Mouse (Mus musculus) neural tube, embryonic 14.5 days (tissue): ENCODE data around the gene Ints14. TPM values are rescaled to one million over a fixed set of nuclear protein-coding genes. Genes with fewer than 3 reads are reported as not detected.

Source experiments
- ATAC-seq: fragments of 200-750 bp; cut with Nextera tagmentation; 2 replicates; pipeline ENCODE4 v1.8.0; 2017; ENCODE audit warnings: low read depth, mild to moderate bottlenecking, moderate TSS enrichment, moderate library complexity
- H3K27ac ChIP-seq: fragments of 300-500 bp; sonication (generic); 2 replicates; pipeline ENCODE4 v1.5.1; 2014; ENCODE audit warnings: low read depth, mild to moderate bottlenecking, control low read depth, low read length, moderate library complexity, mixed read lengths
- H3K27me3 ChIP-seq: fragments of 300-500 bp; sonication (generic); 2 replicates; pipeline ENCODE4 v1.6.1; 2014; ENCODE audit warnings: low read length; ENCODE audit not compliant: control insufficient read depth, insufficient read depth
- H3K36me3 ChIP-seq: fragments of 300-500 bp; sonication (generic); 2 replicates; pipeline ENCODE4 v1.6.1; 2014; ENCODE audit warnings: low read length, mixed read lengths; ENCODE audit not compliant: control insufficient read depth, insufficient read depth
- H3K4me1 ChIP-seq: fragments of 300-500 bp; sonication (generic); 2 replicates; pipeline ENCODE4 v1.6.1; 2014; ENCODE audit warnings: low read length; ENCODE audit not compliant: control insufficient read depth, insufficient read depth
- H3K4me2 ChIP-seq: fragments of 300-500 bp; sonication (generic); 2 replicates; pipeline ENCODE4 v1.6.1; 2014; ENCODE audit warnings: mild to moderate bottlenecking, low read depth, low read length, control low read depth
- H3K4me3 ChIP-seq: fragments of 300-500 bp; sonication (generic); 2 replicates; pipeline ENCODE4 v1.5.1; 2014; ENCODE audit warnings: low read depth, low read length, control low read depth, mixed read lengths
- H3K9ac ChIP-seq: fragments of 300-500 bp; sonication (generic); replicated peaks from 2 replicates; pipeline ENCODE4 v1.6.1; 2014; ENCODE audit warnings: low read depth, mild to moderate bottlenecking, control low read depth, low read length, mixed read lengths
- H3K9me3 ChIP-seq: fragments of 300-500 bp; sonication (generic); 2 replicates; pipeline ENCODE4 v1.6.1; 2016; ENCODE audit warnings: low read length; ENCODE audit not compliant: control insufficient read depth
- WGBS: fragments of 180-500 bp; shearing (Covaris S2); extraction: QIAGEN DNeasy Blood & Tissue Kit; methylation state at CpG from one replicate; pipeline ENCODE4 v1.1.7; 2014; 5-methylcytosine and 5-hydroxymethylcytosine counted together
- microRNA-seq: library from miRNA; unstranded; fragments of <30 nt; microRNA quantifications from one replicate; pipeline ENCODE4, GENCODE M21; 2016
- polyA plus RNA-seq: library from polyadenylated mRNA; unstranded; fragments of >200 nt; fragmentation: Nextera tagmentation; extraction: Ambion mirVana; gene quantifications from 2 replicates; pipeline ENCODE4 v1.2.1, GENCODE M21; 2014

The Ints14 gene
- polyA plus RNA-seq, 1 experiment from 2014 or later: 37.3 TPM

- no peak overlapping the region; the same call in 1 of the 2 replicates for H3K4me3 ChIP-seq
- H3K27me3 ChIP-seq: no peaks in the 10 kb centered on the region
- no peaks in the 10 kb centered on the region; the same call in 1 of the 2 replicates for H3K36me3 ChIP-seq
- ATAC-seq: no peak
- WGBS: 38% methylated on average over 4 of the region's 4 CpGs
- H3K4me2 ChIP-seq: no peak overlapping the region
- no peak overlapping the region for H3K27ac ChIP-seq
- no peaks in the 10 kb centered on the region for H3K9me3 ChIP-seq
- no peak overlapping the region for H3K9ac ChIP-seq
- peaks cover 14% of the 10 kb centered on the region for H3K4me1 ChIP-seq
Measured at GRCm38 (mm10) chr9:65031894-65032268, 71.2 kb downstream of the Ints14 start.

- WGBS: under 1% methylated on average over 77 of the region's 85 CpGs
- peak within 1 kb of the TSS; percentile 87 for H3K27ac ChIP-seq
- H3K4me2 ChIP-seq: peak within 1 kb of the TSS; percentile 64
- H3K4me3 ChIP-seq: peak within 1 kb of the TSS; percentile 97
- H3K4me1 ChIP-seq: peaks cover 14% of the 10 kb centered on the region
- H3K27me3 ChIP-seq: no peaks in the 10 kb centered on the region
- H3K9me3 ChIP-seq: no peaks in the 10 kb centered on the region
- peak within 1 kb of the TSS; percentile 97 for H3K9ac ChIP-seq
- ATAC-seq: peak; percentile 94
- H3K36me3 ChIP-seq: no peaks in the 10 kb centered on the region; the same call in 1 of the 2 replicates
Measured at GRCm38 (mm10) chr9:65032269-65033108, 71.8 kb downstream of the Ints14 start, which contains the start of gene Dpp8. Gene Dpp8 (plus strand): TSS chr9:65032414.

GRCm38 (mm10) chr9:65036456-65036855 is 75.8 kb downstream of the Ints14 start:
- Histone ChIP-seq H3K4me3 (no peak overlapping the region), H3K27me3 (no peaks in the 10 kb centered on the region), H3K4me2 (no peak overlapping the region), H3K4me1 (peaks cover 14% of the 10 kb centered on the region), H3K36me3 (peaks cover 25% of the 10 kb centered on the region), H3K9ac (no peak overlapping the region), H3K27ac (no peak overlapping the region), H3K9me3 (no peaks in the 10 kb centered on the region)
- ATAC-seq: no peak
- 87% methylated on average over 1 of the region's 1 CpGs for WGBS

Small RNAs within 50 kb of the gene (microRNA-seq; reads per million reads assigned to microRNA genes)
- not detected for gene Gm25640

Other genes starting within 250 kb of the Ints14 start
- 441 and 457 TPM in 2 replicates for gene Rab11a, start 223.1 kb upstream of the Ints14 start, polyA plus RNA-seq
- gene Dennd4a, start 149.6 kb upstream of the Ints14 start, polyA plus RNA-seq: 15.3 and 19.7 TPM in 2 replicates
- gene Slc24a1, start 9.3 kb upstream of the Ints14 start, polyA plus RNA-seq: 0.06 and 0.07 TPM in 2 replicates
- gene Hacd3, start 60.8 kb downstream of the Ints14 start, polyA plus RNA-seq: 223 and 225 TPM in 2 replicates
- 32.3 and 39.9 TPM in 2 replicates for gene Dpp8, start 71.5 kb downstream of the Ints14 start, polyA plus RNA-seq
- gene Igdcc4, start 140.6 kb downstream of the Ints14 start, polyA plus RNA-seq: 15.6 and 19.4 TPM in 2 replicates
- gene Igdcc3, start 180.3 kb downstream of the Ints14 start, polyA plus RNA-seq: 9.9 and 10.1 TPM in 2 replicates
- 5.3 and 6.7 TPM in 2 replicates for gene Parp16, start 234.4 kb downstream of the Ints14 start, polyA plus RNA-seq